Mouse (Mus musculus): ENCODE data around the gene Gm4131.

DNA sequence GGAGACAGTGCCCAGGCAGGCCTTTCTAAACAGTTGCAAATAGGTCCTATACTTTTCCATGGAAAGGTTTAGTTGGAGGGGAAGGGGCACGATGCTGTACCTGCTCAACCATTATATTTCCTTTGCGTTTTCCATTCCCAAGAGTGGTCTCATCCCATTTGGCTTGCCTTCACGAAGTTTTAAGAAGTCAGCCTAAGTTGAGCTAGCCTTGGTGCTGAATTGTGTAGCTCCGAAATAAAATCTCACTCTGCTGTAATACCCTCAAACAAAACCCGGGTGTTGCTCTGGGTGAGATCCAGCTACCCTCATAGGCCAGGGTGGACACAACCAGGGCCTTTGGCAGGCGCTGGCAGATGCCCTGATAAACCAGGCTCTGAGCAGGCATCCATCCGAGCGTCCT lies 85.3 kb downstream of the Gm4131 start:
- no peak for TF ChIP-seq CTCF (conservative IDR thresholded peaks at IDR 0.05; ENCODE audit: low read length)
- TF ChIP-seq NANOG (IDR thresholded peaks at IDR 0.05; ENCODE audit: borderline replicate concordance, low read length): no peak

Data from E14TG2a.4 (cell line).